Mouse (Mus musculus) skeletal muscle tissue, adult 2 months (tissue): ENCODE results near the gene Tmem251.

ENCODE experiments used
- DNase-seq: peaks from one replicate; pipeline ENCODE4 v3.0.0-alpha.2; 2012; ENCODE audit warnings: low read depth, low spot score

Tmem251 gene

DNA sequence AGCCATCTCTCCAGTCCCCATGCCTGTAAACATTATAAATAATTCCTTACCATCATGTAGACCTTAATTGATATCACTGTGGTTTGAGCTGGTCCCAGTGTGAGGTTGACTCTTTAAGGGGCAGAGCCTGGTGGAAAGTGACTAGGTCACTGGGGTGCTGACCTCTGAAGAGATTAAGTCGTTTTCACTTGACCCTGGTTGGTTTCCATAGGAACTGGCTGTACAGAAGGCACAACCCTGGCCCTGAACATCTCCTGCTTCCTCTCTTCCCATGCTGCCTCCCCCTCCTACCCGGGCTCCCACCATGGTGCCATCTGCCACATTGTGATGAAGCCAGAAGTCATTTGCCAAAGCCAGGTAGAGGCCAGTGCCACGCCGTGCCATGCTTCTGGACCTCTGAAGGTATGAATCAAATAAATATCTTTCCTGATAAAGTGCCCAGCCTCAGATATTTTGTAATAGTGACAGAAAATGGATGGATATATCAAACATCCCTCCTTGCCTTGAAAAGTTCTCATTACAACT is 32.6 kb upstream of the Tmem251 start:
- DNase-seq = no peak

DNA sequence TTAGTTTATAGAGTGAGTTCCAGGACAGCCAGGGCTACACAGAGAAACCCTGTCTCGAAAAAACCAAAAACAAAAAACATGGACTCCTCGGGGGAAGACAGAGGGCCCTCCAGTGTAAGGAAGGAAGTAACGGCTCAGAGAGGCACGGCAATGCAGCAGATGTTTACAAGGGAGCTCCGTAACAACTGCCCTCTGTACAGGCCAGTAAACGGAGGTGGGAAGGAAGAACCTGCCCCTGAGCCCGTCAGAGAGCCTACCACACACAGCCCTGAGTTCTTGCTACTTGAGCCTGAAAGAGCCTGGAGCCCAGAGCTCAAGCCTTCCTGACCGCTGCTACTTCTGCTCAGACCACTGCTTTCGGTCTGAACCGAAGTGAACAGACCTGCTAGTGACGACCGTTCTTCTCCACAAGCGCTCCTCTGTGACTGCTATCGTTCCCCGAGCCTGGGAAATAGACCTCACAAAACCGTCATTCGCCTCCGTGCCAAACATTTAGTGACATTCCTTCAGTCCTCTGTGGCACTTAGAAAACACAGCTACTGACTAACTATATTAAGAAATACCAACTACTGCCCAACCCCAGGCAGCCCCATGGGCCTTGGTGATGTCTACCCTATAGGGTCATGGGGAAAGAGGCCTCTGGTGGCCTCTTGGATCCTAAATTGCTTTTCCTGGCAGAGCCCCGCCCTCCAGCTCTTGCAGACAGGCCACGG is 30.3 kb upstream of the Tmem251 start:
- no peak for DNase-seq

- no peak for DNase-seq
Observed at GRCm38 (mm10) chr12:102714116-102714515, 29.4 kb upstream of the Tmem251 start.

GRCm38 (mm10) chr12:102714654-102715395 is 28.7 kb upstream of the Tmem251 start:
- DNase-seq = no peak

DNA sequence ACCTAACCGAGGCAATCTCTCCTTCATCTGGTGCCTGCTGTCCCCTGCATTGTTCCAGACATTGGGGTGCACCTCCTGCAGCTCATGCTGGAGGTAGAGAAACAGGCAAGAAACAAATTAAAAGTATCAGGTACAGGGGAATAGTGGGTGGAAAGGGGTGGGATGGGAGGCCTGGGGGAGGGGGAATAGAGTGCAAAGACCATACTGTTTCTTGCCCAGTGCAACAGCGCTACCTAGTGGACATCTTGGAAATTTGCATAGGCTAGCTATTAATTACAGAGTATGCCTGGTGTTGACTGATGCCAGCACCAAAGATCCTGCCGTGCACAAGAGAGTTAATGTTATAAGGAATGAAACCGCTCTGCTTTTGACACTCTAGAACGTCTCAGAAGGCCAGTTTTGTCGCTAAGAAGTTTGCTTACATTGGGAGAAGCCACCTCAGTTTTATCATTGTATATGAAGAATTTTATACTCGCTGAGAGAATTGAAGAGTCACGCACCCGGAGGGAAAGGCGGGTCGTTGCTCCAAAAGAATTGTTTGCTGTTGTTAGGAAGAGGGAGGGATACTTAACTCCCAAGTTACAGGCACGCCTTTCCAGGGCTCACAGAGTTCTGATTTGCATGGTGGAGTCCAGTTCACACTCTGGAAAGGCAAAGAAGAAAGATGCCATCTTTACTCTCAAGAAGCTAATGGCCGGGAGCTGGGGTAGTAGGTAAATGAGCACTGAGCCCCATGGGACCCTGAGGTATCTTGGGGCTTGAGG is 23.8 kb upstream of the Tmem251 start:
- no peak for DNase-seq

DNA sequence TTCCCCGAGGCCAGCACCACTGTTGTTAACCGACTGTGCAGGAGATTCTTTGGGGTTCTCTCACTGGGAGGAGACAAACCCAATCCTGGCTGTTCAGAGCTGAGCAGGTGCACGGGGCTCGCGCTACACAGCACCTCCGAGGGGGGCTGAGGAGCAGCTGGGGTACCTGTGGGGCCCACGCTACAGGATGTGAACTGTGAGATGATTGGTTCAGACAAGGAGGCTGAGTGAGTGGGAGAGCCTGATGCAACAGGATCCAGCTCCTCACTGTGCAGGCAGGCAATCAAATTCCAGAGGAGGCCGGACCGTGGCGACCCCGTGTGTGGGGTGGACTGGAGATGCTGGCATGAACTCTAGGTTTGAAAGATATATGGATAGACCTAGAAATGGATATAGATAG is 21.1 kb upstream of the Tmem251 start:
- DNase-seq = no peak

DNA sequence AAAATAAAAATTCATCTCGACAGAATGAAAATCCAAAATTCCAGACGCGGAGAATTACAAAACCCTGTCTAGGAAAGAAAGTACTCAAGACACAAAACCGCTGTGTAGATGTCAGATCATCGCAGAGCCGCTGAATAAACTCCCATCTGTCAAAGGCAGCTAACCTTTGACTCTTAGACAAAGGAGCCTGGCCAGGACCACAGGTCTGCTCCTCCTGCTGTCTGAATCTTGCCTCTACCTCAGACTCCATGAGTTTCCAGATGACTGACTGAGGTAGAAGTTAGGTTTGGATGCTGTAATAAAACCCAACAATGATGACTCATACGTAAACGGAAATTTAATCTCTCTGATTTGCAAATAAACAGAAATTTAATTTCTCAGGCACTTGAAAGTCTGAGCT is 20.6 kb upstream of the Tmem251 start:
- DNase-seq = no peak

DNA sequence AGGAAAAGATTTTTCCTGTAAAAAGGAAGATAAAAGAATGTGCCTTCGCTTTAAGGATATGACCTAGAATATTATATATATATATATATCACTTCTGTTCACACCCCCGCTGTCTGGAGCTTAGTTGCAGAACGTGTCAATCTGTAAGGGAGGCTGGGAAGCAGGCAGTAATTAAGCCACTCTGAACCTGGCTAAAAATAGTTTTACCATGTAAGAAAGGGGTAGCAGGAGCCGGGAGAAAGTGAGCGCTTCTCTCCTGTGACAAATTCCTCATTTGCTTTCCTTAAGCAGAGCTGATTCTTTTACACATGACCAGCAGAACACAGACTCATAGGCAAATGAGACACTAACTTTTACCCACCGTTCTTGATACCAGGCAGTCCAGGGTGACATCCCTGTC is 19.7 kb upstream of the Tmem251 start:
- no peak for DNase-seq

GRCm38 (mm10) chr12:102725146-102725545 is 18.4 kb upstream of the Tmem251 start:
- no peak for DNase-seq

DNA sequence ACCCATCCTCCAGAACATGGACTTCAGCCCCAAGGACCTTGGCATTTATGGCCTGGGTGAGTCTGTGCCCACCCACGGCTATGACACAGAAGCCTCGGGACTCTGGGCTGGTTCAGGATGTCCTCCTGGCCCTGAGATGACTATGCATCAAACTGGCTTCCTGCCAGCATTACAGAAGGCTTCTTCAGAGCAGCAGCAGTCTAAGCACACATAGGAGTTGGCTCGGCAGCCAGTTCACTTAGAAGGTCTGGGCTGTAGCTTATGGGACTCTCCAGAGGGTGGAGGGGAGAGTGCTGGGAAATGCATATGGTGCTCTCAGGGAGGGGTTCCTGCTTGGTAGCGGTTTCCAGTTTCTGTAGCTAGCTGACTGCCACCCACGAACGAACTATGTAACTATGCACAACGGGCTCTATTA is 17.8 kb upstream of the Tmem251 start:
- no peak for DNase-seq

DNA sequence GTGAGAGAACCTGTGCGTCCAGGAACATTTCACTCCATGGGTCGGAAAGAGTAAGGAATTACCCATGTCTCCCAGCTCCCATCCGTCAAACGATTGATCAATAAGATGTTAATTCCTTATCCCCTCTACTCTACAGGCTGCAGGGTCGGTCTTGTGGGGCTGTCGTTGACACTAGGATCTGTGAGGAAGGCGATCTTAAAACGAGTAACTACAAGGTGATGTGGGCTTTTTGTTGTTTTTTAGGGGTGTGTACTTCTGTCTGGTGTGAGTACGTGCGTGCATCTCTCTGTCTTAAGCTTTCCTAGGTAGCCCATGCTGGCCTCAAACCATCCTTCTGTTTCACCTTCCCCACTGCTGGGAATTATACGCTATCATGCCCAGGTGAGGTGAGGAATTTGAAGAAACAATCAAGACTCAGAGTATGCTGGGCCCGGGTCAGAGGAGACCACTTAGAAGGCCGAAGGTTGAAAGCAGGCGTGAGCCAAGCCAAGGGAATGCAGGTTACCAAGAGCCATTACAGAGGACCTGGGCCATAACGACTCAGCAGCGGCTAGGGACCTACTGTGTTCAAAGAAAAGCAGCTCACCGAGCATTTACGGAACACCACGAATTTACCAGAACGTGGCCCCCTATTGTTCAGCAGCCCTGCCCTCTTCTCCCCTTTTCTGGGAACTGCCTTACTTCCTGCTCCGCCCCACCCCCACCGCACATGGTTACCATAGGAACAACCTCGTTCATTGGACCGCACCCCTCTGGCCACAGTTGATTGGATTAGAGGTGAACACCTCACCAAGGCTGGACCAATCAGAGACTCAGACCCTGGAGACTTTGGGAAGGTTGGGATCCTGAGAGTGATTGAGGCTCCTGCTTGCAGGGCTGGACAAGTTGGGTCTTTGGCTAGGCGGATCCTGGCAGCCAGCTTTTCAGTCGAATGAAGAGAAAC is 13.4 kb upstream of the Tmem251 start:
- no peak for DNase-seq

GRCm38 (mm10) chr12:102730798-102731619 is 12.6 kb upstream of the Tmem251 start:
- DNase-seq = no peak

- no peak for DNase-seq
Observed at GRCm38 (mm10) chr12:102733381-102733780, 10.2 kb upstream of the Tmem251 start.

DNA sequence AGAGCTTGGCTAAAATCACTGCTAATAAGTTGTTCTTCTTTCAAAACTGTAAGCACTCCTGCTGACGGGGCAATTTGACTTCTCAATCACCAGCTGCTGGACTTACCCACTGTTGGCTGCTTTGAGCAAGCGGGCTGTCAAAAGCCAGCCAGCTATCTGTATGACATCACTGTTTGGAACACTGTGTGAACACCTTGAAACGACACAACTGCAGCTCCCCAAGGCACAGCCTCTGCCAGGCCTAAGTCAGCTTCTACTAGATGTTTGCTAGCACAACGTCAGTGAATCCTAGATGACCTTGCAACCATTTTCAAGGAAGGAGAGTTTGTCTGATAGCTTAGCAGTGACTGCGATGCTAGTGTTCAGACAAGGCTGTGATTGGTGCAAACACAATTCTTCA is 4.5 kb upstream of the Tmem251 start:
- no peak for DNase-seq

- DNase-seq = no peak
Observed at GRCm38 (mm10) chr12:102740285-102740684, 3.3 kb upstream of the Tmem251 start.

- no peak for DNase-seq
Observed at GRCm38 (mm10) chr12:102742056-102742455, 1.5 kb upstream of the Tmem251 start.

DNA sequence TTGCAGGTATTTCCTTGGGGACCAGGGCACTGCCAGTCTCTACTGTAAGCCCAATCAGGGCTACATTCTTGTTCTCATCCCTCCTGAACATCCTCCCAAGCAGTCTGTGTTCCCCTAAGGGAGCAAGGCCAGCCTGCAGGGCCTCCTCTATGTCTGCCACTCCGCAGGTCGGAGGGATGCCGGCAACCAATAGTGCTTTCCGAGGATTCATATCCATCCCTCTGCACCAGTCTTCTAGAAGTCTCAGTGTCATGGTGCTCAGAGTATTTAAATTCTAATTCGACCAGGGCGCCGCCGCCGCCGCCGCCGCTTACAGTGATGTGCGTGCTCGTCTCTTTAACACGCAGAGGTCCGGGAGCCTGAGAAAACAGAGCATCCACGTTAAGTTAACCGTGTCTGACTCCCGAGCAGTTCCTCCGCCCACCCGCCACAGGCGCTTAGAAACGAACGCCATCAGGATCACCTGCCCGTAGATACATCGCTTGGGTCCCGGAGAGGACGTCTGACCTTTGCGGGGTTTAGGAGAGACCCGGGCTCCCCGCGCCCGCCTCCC is 450 bp upstream of the Tmem251 start:
- DNase-seq = no peak

GRCm38 (mm10) chr12:102744839-102745238 is 1.3 kb downstream of the Tmem251 start:
- no peak for DNase-seq

- DNase-seq = no peak
Observed at GRCm38 (mm10) chr12:102748256-102748655, 4.7 kb downstream of the Tmem251 start.

DNA sequence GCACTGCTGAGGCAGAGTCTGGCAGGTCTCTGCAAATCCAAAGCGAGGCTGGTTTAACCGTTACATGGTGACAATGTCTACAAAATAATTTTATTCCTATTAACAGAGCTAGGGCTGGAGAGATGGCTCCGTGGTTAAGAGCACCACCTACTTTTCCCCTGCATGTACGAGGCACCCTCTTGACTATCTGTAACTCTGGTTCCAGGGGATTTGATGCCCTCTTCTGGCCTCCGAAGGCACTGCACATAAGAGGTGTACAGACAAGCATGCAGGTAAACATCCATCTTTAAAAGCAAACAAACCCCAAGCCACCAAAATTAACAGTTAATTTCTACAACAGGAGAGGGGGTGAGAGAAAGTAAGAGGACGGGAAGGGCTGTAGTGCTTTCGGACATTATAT is 12.7 kb downstream of the Tmem251 start:
- DNase-seq = no peak
